Mouse (Mus musculus) urinary bladder, adult 2 months (tissue): ENCODE data around the gene Nedd4. TPM values are rescaled to one million over a fixed set of nuclear protein-coding genes. Genes with fewer than 3 reads are reported as not detected.
"Not testable (repeated sequence)": the region's sequence is repeated elsewhere in the genome, so short reads cannot be mapped to it uniquely, and the experiment has no call there.

ENCODE experiments used
- DNase-seq: peaks from one replicate; pipeline ENCODE4 v3.0.0; 2022; ENCODE audit warnings: low spot score
- polyA plus RNA-seq: library from polyadenylated mRNA; depleted of rRNA; stranded (reverse); fragments of >200 nt; gene quantifications from 2 replicates; pipeline ENCODE4 v1.2.3, GENCODE M21; 2012

Gene Nedd4
- polyA plus RNA-seq, 1 experiment = 389 TPM

GRCm38 (mm10) chr9:72652961-72653360, 9.2 kb upstream of the Nedd4 start:
- DNase-seq = no peak

- no peak for DNase-seq
Observed at GRCm38 (mm10) chr9:72653533-72653932, 8.6 kb upstream of the Nedd4 start.

GRCm38 (mm10) chr9:72654593-72655242, 7.4 kb upstream of the Nedd4 start:
- peak; percentile 62 for DNase-seq

- no peak for DNase-seq
Observed at GRCm38 (mm10) chr9:72655602-72656001, 6.5 kb upstream of the Nedd4 start.

- no peak for DNase-seq
Observed at GRCm38 (mm10) chr9:72656491-72656890, 5.7 kb upstream of the Nedd4 start.

- DNase-seq = no peak
Observed at GRCm38 (mm10) chr9:72656940-72657339, 5.2 kb upstream of the Nedd4 start.

GRCm38 (mm10) chr9:72657694-72658093, 4.5 kb upstream of the Nedd4 start:
- no peak for DNase-seq

GRCm38 (mm10) chr9:72660139-72660538, 2.0 kb upstream of the Nedd4 start:
- DNase-seq = no peak

GRCm38 (mm10) chr9:72660911-72661310, 1.2 kb upstream of the Nedd4 start:
- DNase-seq = no peak

- no peak for DNase-seq
Observed at GRCm38 (mm10) chr9:72661561-72661894, 618 bp upstream of the Nedd4 start.

GRCm38 (mm10) chr9:72662691-72663533, 766 bp downstream of the Nedd4 start:
- DNase-seq = peak; percentile 63

GRCm38 (mm10) chr9:72663534-72663918, 1.4 kb downstream of the Nedd4 start:
- no peak for DNase-seq

- DNase-seq = no peak
Observed at GRCm38 (mm10) chr9:72664409-72665351, 2.5 kb downstream of the Nedd4 start.

- DNase-seq = no peak
Observed at GRCm38 (mm10) chr9:72665517-72665916, 3.4 kb downstream of the Nedd4 start.

- DNase-seq = not testable (repeated sequence)
Observed at GRCm38 (mm10) chr9:72666352-72667021, 4.3 kb downstream of the Nedd4 start.

GRCm38 (mm10) chr9:72667126-72667525, 5.0 kb downstream of the Nedd4 start:
- no peak for DNase-seq

GRCm38 (mm10) chr9:72669383-72669782, 7.2 kb downstream of the Nedd4 start:
- peak; percentile 19 for DNase-seq

- DNase-seq = peak; percentile 65
Observed at GRCm38 (mm10) chr9:72672361-72672760, 10.2 kb downstream of the Nedd4 start.

GRCm38 (mm10) chr9:72674957-72675744, 13.0 kb downstream of the Nedd4 start:
- DNase-seq = no peak

- DNase-seq = no peak
Observed at GRCm38 (mm10) chr9:72675745-72676200, 13.6 kb downstream of the Nedd4 start.

GRCm38 (mm10) chr9:72677659-72678058, 15.5 kb downstream of the Nedd4 start:
- DNase-seq = no peak
